Mouse (Mus musculus) inflammation-experienced regulatory T-cells, adult 16 weeks (primary cell): ENCODE data around the gene Cbx2. TPM values are rescaled to one million over a fixed set of nuclear protein-coding genes. Genes with fewer than 3 reads are reported as not detected.

ENCODE experiments used
- polyA plus RNA-seq: library from polyadenylated mRNA; unstranded; fragments of 100-300 nt; shearing (Covaris generic); gene quantifications from one replicate; pipeline ENCODE4 v1.2.1, GENCODE M21; 2017

Cbx2 gene
- 6.9 TPM for polyA plus RNA-seq

DNA sequence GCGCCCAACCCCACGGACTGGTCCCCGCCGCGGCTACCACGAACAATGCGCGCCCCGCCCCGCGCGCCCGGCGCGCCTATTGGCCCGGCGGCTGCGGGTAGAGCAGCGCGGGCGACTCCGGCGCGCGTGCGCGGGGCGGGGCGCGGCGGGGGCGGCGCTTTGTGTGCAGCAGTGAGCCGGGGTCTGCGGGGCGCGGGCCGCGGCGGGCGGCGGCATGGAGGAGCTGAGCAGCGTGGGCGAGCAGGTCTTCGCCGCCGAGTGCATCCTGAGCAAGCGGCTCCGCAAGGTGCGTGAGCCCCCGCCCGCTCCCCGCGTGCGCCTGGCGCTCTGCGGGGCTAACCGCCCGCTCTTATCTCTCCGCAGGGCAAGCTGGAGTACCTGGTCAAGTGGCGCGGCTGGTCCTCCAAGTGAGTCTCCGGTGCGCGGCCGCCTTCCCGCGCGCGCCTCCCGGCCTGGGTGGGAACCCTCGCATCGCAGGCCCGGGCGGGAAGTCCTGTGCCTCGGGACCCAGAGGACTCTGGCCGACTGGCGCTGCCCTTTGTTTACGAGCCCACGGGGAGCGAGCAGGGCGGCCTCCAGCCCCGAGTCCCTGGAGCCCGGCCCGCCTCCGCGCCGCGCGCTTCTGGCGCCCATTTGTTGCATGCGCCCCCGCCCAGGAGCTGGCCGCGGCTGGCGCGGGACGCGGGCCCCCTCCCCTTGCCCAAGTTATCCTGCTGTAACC lies at the start of gene Cbx2:
Gene Cbx2, plus strand, starts transcription at position 68 of the 721 bp plus-strand sequence.

DNA sequence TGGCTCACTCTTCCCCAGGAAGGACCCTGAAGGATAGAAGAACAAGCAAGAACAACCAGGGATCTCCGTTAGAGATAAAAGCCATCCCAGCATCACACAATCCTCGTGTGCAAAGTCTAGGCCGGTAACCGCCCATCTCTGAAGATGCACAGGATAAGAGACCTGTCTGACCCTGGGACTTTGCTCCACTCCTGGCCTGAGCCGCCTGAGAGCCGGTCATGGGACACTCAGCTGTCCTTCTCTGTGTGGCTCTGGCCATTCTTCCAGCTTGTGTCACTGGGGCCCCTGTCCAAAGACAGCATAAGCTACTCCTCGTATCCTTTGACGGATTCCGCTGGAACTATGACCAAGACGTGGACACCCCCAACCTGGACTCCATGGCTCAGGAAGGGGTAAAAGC lies 34.8 kb upstream of the Cbx2 start, which contains the start of gene Enpp7:
Gene Enpp7, plus strand, starts transcription at position 190 of the 400 bp plus-strand sequence.

DNA sequence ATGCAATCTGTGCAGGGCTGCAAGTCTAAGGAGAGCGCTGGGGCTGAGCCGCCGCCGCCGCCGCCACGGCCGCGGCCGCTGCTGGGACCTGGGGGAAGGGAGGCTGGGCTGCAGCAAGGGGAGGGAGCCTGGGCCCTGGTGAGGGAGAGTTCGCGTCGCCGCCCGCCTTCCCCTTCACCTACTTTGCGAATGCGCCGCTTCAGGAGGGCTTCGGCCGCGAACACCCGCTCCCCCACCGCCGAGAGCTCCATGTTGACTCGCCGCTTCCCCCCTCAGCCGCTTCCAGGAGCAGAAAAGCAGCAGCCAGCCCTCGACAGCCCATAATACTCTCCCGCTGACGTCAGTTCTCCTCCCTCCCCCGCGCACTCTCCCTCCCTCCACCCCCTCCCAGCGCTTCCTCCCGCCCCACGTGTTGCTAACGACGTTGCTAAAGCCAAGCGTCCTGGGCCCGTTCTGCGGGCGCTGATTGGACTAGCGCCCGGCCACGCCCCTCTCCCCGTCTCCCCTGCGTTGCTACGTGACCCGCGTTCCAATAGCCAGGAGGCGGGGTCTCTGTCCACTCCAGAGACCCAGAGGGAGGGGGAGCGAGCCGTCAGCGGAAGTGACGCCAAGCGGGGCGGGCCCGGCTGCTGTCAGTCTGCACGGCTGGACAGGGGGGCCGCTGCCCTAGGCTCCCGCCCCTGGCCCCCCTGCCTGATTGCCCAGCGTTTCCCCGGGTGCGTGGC lies 18.0 kb downstream of the Cbx2 start, which contains the start of gene Cbx8:
Gene Cbx8, minus strand, starts transcription at position 370 of the 725 bp plus-strand sequence.

Other genes starting within 250 kb of the Cbx2 start
- 0.09 TPM for gene Rbfox3, start 111.4 kb upstream of the Cbx2 start, polyA plus RNA-seq
- gene Enpp7, start 34.8 kb upstream of the Cbx2 start, polyA plus RNA-seq = not detected
- 18.6 TPM for gene Cbx8, start 18.0 kb downstream of the Cbx2 start, polyA plus RNA-seq
- gene Cbx4, start 63.3 kb downstream of the Cbx2 start, polyA plus RNA-seq = 5.8 TPM
- gene Tbc1d16, start 205.5 kb downstream of the Cbx2 start, polyA plus RNA-seq = 0.67 TPM
- gene Ccdc40, start 205.6 kb downstream of the Cbx2 start, polyA plus RNA-seq = 3.0 TPM
- gene Gaa, start 244.9 kb downstream of the Cbx2 start, polyA plus RNA-seq = 42.8 TPM